Mouse (Mus musculus): ENCODE measurements around the gene Chn2.

DNA sequence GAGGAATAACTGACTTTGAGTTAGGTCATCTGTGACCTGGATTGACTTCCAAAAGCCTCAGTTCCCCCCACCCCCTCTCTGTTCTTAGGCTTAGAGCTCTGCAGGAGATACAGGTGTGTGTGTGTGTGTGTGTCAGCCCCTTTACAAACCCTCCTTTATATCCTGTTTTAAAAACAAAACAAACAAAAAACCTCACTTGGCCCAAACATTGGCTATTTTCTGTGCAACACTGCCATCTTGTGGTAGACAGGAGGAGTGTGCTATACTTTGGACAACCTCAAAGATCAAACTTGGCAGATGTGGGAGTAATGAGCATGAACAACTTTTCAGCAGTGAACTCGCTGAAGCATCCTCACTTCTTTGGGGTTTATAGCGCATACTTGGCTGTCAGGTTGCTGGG, 189.5 kb downstream of the Chn2 start:
- TF ChIP-seq POLR2A (IDR thresholded peaks at IDR 0.05; ENCODE audit: low read depth, low read length), result no peak
- peak; percentile 28 for TF ChIP-seq CTCF (conservative IDR thresholded peaks at IDR 0.05; ENCODE audit: insufficient read depth, insufficient read length, low read depth, low read length)

Data from kidney, adult 2 months (tissue).